Mouse (Mus musculus) embryo, embryonic 10.5 days (tissue): ENCODE results near the gene Tbc1d16.
A peak's percentile ranks its signal among the peaks of the same experiment; 100 is the strongest.

Source experiments
- DNase-seq: peaks from one replicate; pipeline ENCODE4 v3.0.0-alpha.2; 2015; ENCODE audit warnings: low spot score

Gene Tbc1d16

DNA sequence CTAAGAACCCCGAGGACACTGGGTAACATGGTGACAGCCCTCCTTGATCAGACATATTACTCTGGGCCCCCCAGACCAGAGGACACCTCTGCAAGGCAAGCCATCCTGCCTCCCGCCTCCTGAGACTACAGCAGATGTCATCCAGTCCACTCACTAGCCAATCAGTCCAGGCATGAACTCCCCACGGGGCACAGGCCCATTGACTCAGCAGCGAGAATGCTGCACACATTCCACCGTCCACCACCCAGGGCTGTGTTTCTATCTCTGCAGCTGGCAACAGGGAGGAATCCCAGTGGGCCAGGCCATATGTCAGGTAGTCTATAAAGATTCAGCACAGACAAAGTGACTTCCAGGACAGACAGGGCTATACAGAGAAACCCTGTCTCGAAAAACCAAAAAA, 20.3 kb downstream of the Tbc1d16 start:
- no peak for DNase-seq

DNA sequence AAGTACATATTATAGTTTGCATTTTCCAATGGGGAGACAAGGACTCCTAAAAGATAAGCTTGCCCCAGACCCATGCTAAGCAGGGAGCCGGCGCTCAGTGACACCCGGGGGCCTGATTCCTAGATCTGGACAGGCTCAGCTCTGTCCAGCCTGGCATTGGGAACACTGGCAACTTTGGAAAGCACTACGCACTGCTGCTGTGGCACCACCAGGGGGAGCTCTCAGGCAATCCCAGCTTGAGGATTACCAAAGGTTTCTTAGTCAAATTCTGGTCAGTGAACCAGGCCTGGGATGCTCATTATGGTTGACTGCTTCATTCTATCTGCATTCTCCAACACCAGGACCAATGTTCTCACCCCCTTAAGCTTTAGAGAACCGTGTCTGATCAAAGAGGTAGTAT, 21.7 kb downstream of the Tbc1d16 start:
- DNase-seq, result peak; percentile 83

DNA sequence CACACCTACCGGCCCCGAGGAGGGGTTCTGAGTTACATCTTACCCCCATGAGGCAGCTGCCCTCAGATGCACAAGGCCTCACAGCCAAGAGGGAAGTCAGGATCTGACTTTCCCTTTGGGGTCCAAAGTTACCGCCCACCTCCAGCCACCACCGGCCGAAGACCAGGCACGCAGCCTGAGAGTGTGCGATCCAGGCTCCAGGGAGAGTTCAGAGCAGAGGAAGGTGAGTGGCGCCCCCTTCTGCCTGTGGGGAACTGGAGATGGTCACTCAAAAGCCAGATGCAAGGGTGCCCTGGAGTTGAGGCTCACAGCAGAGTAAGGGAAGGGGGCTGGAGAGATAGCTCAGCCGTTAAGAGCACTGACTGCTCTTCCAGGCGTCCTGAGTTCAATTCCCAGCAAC, 22.6 kb downstream of the Tbc1d16 start:
- no peak for DNase-seq

DNA sequence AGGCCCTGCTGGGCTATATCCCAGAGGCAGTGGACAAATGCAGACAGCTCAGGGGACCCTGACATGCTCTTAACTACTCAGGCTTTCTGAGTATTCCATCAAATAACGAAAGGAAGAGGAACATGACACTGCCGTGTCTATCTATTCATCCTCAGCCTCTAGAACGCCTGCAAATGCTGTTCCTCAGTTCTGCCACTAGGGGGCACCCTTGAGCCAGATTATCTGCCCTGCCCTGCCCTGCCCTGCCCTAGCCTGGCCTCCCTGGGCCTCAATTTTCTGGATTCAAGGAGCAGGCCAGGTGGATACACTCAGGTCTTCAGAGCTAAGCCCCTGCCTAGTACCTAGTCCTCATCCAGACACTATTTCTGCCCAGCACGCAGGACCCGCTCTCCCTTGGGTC, 24.9 kb downstream of the Tbc1d16 start:
- DNase-seq, result peak; percentile 66

DNA sequence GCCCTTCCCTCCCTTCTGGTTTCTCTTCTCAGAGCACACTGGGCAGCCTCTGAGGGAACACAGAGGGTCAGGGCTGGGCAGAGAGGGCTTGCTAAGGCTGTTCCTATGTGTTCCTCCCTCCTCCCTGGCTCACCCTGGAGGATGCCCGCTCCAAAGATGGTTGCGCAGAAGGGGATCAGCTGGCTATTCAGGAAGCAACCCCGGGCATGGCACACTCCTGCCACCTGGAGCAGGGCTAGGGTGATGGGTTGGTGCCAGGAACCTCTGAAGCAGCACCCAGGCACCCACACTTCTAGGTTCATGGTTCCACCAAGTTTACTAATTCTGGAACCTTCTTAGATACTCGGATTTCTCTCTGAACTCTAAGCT, 29.1 kb downstream of the Tbc1d16 start:
- no peak for DNase-seq

DNA sequence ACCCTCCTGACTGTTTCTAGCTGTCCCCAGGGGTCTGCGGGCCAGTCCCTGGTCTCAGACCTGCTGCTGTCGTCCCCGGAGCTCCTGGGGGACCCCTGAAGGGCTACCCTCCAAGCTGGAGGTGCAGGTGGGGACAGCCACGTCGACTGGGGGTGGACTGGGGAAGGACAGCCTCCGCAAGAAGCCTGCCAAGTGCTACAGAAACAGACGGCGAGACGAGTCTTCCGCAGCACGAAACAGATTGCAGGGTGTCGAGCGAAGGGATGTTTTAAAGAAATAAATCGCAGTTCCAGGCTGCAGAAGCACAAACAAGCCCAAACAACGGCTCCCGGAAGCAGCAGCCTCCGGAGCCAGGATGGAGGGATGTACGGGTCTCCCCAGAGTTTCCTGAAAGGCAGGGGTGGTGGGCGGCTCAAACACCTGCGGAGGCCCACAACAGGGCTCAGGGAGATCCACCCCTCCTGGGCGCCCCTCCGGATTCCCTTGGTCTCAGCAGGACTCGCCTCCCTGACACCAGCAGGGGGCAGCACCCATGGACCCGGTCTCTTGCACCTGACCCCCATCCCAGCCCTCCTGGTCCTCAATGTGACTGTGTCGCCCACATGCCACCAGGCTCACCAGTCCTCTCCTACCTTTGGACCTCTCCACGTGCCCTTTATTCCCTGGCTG, 29.6 kb downstream of the Tbc1d16 start:
- DNase-seq, result no peak

DNA sequence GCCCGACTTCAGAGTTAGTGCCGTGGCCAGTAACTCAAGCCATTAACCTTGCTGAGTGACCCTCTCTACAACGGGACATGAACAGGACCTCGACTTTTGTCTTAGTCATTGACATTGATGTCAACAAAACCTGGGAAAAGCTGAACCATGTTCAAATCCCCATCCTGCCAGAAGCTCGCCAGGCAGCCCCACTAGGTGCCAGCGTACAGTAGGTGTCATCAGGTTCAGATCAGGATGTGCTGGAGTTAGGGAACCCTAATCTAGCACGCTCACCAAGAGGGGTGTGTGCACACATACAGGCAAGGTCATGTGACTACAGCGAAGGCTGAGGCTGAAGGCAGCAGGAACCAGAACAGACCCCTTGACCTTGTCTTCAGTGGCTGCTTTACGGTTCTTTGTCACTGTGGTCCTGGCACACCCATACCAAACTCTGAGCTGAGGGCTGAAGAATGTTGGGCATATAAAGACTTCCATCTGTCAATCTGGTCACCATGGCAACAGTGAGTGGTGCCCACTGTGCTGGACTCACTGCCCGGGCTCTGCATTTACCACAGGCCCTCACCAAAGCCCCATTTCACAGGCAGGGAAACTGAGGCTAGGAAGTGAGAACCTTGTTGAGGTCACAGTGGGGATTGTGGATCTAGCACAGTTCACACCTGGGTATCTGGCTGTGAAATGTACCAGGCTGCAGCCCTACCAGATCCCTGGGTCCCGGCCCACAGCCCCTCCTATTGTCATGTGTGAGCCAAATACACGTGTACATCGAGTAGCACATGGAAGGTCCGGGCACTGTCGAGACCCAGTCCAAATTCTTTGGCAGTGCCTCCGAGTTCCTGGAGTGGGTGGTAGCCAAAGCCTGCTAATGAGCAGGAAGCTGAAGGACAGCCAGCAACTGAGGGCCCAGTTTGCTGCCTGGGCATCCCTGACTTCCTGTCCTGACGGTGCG, 30.4 kb downstream of the Tbc1d16 start:
- no peak for DNase-seq

DNA sequence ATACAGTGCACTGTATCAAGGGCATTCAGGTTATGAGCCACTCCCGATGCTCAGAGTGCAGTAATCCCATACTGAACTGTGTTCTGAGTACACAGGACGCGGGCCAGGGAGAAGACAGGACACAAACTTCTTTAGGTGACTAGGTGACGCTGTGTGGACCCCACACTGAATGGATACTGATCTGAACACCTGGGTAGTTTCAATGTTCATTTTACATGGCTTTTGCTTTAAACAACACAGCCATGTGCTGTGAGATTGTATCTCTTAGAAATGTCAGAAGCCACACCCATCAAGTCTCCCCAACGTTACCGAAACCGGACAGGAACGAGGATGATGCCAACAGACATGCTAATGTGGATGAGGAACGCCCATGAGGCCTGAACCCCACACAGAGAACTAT, 35.7 kb downstream of the Tbc1d16 start:
- DNase-seq, result no peak

DNA sequence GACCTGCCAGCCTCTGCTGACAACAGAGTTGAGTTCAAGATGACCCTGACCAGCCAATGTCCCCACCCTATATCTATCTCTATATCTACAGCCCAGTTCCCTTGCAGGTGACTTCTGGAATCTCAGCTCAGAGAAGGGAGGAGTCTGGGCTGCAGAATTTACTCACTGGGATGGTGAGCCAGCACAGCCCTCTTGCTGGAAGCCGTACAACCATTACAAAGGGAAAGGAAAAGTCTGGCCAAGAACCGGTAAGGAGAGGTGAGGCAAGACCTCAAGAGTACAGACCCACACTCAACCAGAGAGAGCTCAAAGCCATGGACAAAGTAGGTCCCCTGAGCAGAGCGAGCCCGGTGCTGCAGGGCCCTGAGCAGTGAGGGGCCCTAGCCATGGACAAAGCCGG, 36.1 kb downstream of the Tbc1d16 start:
- DNase-seq, result no peak

DNA sequence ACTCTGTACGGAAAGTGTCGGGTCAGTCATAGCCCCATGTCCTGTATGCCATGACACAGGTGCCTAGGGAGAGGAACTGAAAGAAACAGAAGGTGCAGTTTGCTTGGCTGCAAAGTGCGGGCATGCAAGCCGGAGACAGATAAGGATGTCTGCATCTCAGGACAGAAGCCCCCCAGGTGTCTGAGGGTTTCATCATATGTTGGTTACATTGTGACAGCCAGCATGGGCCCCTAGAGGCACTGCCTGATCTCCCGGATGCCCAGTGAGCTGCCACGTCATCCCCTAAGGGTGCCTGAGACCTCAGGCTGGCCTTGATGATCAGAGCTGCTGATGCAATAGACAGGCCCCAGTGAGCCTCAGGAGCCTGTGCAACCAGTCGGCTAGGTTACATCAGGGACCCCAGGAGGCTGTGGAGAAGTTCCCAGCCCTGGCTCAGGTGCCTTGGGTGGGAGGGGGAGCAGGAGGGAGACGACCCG, 36.7 kb downstream of the Tbc1d16 start:
- no peak for DNase-seq

DNA sequence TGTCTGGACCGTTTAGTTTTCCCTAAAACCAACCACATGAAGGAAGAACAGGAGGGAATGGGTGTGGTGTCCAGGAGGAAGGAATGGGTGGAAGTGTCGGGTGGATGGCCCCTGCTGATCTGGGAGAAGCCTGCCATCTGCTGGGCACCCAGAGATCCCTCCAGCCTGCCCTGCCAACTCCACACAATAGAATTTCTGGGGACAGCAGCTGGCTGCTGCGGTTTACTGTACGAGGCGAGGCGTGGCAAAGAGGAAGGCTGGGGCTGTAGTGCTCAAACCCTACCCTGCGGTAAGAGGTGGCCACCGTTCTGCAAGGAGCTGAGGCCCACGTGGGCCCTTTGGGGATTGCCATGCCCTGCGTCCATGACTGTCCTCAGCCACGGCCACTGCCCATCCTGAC, 37.8 kb downstream of the Tbc1d16 start:
- peak; percentile 77 for DNase-seq

DNA sequence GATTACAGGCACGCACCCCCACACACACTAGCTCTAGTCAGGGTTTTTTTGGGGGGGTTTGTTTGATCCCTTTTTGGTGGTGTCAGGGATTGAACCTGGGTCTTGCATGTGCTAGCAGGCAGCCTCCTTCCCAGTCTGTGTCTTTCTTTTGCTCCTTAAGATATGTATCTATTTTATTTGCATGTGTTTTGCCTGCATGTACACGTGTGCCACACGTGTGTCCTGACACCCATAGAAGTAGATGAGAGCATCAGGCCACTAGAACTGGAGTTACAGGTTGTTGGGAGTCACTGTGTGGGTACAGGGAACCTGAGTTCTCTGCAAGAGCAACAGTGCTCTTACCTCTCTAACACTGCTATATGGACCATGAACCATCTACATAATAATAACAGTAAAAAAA, 39.0 kb downstream of the Tbc1d16 start:
- DNase-seq, result no peak

DNA sequence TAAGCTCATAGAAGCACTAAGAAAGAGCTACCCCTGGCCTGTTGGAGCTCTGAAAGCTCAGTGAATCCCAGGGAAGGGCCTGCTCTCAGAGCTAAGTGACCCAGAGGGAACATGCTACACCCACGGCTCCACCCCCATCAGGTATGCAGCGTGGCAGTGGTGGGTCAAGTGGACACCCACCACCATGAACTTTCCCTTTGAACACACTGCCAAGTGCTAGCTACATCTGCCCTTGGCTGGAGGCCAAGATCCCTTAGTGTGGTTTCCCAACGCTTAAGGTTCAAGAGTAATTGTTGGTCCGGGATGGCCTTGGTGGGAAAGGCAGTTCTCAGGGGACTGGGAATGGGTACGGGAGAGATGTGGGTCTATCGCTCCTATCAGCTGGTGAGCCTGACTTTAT, 39.9 kb downstream of the Tbc1d16 start:
- DNase-seq, result no peak

DNA sequence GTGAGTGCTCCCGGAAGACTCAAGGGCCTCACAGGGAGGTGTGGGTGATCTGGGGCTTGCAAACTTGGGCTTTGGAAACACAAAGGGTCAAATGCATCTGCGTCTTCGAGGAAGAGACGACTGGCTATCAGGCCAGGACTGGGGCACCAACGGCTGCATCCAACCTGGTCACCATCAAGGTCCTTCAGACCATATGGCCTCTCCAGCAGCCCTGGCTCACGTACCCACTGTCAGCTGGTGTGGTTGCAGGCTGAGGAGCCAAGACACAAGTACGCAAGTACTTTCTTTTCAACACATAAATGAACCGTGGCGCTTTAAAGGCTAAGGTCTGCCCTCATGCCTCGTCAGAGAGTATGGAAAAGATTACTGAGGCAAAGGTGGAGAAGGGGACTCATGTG, 40.5 kb downstream of the Tbc1d16 start:
- DNase-seq, result no peak

DNA sequence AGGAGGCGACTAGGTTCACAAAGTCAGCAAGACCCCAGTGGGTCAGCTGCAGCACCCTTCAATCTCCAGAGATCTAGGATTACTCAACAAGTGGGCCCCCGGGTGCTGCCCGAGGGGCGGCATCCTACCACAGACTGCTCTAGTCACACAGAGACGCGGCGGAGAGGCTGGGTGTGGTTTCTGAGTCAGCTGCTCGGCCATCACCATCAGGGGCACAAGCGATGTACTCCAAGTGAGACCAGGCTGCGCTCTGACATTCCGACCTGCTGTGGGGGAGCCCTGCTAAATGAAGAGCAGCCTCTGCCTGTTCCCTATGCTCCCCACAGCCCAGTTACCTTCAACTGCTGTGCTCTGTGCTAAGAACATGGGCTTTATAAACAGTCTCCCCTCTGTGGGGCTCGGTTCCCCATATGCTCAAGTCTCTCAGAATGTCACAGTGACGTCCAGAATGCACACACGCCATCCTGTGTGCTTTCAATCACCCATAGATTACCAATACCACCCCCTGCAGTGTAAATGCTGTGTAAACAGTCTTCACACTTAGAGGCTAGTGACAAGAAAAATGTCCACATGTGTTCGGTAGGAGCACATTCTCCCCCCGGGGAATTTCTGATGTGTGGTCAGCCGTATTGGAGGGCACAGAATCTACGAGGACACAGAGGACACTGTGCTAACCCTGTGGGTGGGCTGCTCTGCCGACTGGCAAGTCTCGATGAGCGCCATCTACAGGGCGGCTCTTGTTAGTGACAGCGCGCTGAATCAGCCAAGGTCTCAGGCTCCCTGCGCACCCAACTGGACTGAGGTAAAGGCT, 41.1 kb downstream of the Tbc1d16 start:
- DNase-seq, result peak; percentile 89

DNA sequence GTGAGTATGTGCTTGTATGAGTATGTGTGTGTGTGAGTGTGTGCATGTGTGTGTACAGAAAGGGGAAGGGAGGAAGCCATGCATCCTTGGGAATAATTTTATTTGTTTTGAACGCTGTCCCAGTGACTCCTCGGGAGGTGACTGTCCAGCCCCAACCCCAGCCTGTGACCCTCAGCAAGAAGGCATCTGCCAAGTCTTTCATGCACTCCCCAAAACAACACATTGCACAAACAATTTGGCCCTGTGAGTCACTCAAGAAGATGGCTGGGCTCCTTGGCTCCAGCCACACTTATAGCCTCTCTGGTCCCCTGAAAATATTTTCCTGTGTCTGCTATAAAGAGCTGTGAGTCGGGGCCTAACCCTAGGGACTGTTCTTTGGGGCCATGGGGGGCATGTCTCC, 41.9 kb downstream of the Tbc1d16 start:
- DNase-seq, result no peak

DNA sequence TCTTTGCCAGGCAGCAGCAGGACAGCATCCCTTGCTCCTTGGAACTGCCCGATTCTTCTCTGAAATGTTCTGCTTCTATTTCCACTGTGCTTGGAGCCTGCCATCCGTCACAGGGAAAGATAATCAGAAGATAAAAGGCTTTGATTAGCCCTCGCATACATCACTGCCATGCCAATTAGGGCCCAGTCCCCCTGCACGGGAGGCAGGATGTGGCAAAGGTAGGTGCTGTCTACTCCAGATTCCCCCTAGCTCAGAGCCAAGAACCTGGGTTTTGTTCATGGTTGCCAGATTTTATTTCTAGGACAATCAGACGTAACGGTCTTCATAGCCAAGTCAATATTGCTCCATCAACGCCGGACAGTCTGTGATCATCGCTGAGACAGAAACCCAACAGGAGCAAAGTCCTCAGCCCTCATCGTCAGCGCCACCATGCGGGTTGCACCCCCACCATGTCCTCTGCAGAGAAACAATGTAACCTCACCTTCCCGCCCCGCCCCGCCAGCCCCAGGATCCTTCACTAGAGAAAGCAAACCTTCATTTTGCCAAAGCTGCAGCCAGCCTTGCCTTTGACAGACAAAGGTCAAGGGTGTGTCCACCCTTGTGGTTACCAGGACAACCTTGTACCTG, 44.5 kb downstream of the Tbc1d16 start:
- no peak for DNase-seq

DNA sequence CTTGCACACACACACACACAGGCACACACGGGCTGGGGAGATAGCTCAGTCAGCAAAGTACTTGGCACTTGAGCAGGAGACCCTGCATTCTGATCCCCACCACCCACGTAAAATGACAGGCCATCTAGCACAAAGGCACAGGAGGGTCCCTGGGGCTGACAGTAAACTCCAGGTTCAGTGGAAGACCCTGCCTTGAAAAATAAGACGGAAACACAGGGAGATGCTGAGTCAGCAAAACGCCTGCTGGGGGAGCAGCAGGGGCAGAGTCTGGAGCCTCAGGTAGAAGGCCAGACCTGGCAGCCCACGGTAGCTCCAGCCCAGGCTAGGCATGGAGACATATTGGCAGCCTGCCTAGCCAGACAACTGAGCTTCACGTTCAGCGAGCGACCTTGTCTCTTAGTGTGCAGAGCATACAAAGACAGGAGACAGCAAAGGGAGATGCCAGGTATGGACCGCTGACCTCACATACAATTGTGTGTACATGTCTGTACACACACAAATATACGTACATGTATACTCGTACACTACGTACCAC, 46.4 kb downstream of the Tbc1d16 start:
- no peak for DNase-seq

DNA sequence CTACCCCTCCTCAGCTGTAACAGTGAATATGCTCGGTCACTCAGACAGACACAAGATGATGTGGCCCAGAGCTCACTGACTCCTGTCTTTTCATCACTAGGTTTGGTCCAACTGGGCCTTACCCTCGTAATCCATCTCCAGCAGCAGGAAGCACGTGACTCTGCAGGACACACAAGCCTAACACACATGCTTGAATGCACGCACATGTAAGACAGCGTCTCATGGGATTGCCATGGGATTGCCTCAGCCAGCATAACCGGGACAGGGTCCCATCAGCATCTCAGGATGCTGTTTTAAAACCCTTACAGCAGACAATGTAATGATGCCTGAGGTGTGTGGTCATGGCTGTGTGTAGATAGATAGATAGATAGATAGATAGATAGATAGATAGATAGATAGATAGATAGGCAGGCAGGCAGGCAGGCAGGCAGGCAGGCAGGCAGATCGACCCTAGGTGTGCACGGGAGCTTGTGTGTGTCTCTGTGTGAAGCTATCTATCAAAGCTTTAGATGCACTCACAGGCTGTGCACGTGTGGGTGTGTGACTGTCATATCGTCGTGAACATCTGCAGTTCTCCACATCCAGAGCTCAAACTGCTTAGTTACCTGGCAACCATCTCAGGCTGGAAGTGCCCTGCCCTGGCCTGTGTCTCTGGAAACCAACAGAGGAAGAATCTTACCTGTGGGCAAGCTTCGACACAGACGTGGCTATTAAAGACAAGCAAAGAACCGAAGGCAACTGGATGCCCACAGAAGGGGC, 47.3 kb downstream of the Tbc1d16 start:
- DNase-seq, result no peak

DNA sequence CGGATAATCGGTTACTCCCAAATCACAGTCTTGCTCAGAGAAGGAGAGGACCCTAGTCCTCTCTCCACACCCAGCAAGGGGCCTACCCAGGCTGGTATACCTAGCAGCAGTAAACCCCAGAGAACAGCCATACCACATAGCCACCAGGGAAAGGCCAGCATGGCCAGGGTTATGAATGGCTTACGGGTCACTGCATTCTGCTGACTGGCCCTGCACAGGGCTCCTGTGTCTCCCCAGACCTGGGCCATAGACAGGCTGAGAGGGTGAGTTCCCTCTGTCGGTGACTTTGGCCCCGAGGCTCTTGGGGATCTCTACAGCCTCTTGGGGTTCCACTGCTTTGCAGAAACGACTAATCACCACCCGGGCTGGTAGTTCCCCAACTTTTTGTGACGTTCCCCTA, 50.0 kb downstream of the Tbc1d16 start:
- no peak for DNase-seq
